Mouse (Mus musculus): ENCODE measurements around the gene Acsf3. TPM values are rescaled to one million over a fixed set of nuclear protein-coding genes. Genes with fewer than 3 reads are reported as not detected.

Gene Acsf3
- total RNA-seq (2012; rRNA removed) (17.8 and 19.4 TPM in 2 replicates), polyA plus RNA-seq (2012; ENCODE audit: insufficient read depth in 1 of 2, insufficient read length in 2 of 2, low read depth in 1 of 2, low replicate concordance in 2 of 2, missing spikeins in 1 of 2) (10 to 100 TPM in 1 of 2 experiments, not detected in 1; 37.2 TPM)

DNA sequence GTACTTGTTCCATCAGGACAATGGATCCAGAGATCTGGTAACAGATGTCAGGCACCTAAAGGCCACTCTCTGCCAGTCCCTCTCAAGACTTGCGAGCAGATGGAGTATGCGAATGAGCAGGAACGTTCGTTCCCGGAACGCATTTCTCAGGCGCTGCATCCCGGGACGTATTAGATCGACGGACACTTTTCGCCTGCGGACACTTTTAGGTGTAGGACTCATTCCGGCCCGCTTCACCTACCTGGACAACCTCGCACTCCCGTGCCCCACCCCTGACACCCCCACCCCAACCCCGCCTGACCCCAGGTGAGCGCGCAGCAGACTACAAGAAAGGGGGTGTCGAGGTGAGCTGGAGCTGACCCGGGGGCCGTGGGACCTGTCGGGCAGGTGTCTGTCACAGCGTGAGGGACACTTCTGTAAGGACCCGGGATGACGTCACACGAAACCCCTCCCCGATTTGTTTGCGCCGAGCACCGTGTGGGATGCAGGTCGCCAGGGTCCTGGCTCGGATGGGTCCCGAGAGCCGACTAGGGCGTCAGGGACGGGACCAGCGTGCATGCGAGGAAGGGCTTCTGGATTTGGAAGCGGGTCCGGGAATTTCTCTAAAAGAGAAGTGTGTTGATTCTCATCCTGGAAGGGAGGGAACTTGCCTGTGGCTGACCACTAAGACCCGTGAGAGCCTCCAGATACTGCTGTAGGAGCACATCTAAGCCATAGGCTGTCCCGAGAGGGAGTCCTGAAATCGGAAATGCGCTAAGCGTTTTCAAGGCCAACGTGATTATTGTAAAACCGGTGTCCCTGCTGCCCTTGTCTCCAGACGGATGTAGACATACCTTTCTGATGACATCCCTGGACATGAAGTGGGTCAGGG lies at the start of gene Acsf3:
Acsf3 (plus strand) TSS at position 202 of the 871 bp plus-strand sequence.
- Histone ChIP-seq H3K27ac (ENCODE audit: control insufficient read depth, low read depth, low read length) (no peak within 1 kb of the TSS), H3K79me2 (ENCODE audit: control insufficient read depth, insufficient read depth, low read length, poor library complexity) (peaks cover 4% of the 10 kb centered on the region), H3K36me3 (ENCODE audit: control insufficient read depth in 1 of 2, insufficient read depth in 2 of 2, low read length in 2 of 2) (peaks cover 0 to 2% of the 10 kb centered on the region in 2 experiments; a peak in 1 of 4 replicates), H3K27me3 (ENCODE audit: control insufficient read depth in 1 of 2, insufficient read depth in 2 of 2, low read length in 2 of 2) (no peaks in the 10 kb centered on the region), H3K4me1 (ENCODE audit: control insufficient read depth in 1 of 2, insufficient read depth in 2 of 2, low read length in 2 of 2) (peaks cover 0 to 20% of the 10 kb centered on the region in 2 experiments), H3K9ac (ENCODE audit: control insufficient read depth, low read depth, low read length, poor library complexity, severe bottlenecking) (peak within 1 kb of the TSS; percentile 73), H3K4me3 (ENCODE audit: control insufficient read depth in 1 of 2, insufficient read depth in 1 of 2, low read depth in 2 of 2, low read length in 2 of 2) (peak within 1 kb of the TSS; percentile 77 to 79), H3K9me3 (replicated peaks; ENCODE audit: insufficient read depth, low read length) (no peaks in the 10 kb centered on the region)
- DNase-seq (ENCODE audit: low read depth, low spot score): peak; percentile 89
- TF ChIP-seq USF2 (IDR thresholded peaks at IDR 0.05; ENCODE audit: borderline replicate concordance in 1 of 2, insufficient read depth in 1 of 2, low read depth in 1 of 2, low read length in 2 of 2) (no peak), SIN3A (IDR thresholded peaks at IDR 0.05; ENCODE audit: low read length) (peak; percentile 87), POLR2AphosphoS2 (IDR thresholded peaks at IDR 0.05; ENCODE audit: low read length) (no peak), CHD2 (IDR thresholded peaks at IDR 0.05; ENCODE audit: low read length) (no peak), NELFE (IDR thresholded peaks at IDR 0.05; ENCODE audit: low read depth, low read length) (peak; percentile 41), POLR2A (IDR thresholded peaks at IDR 0.05; ENCODE audit: control insufficient read depth in 1 of 2, insufficient read depth in 1 of 2, low read depth in 1 of 2, low read length in 2 of 2, poor library complexity in 1 of 2) (peak; percentile 51 to 60; a peak in 3 of 4 replicates), UBTF (IDR thresholded peaks at IDR 0.05; ENCODE audit: borderline replicate concordance, insufficient read depth, low read depth, low read length) (no peak), JUND (IDR thresholded peaks at IDR 0.05; ENCODE audit: low read depth, low read length) (peak; percentile 71; the same call in 1 of the 2 replicates), TCF12 (IDR thresholded peaks at IDR 0.05; ENCODE audit: low read depth, low read length) (peak; percentile 83), ETS1 (IDR thresholded peaks at IDR 0.05; ENCODE audit: low read depth, low read length) (peak; percentile 67), TBP (IDR thresholded peaks at IDR 0.05; ENCODE audit: low read depth, low read length) (peak; percentile 95), CTCF (IDR thresholded peaks at IDR 0.05 in 2 of 3, conservative IDR thresholded peaks at IDR 0.05 in 1 of 3; ENCODE audit: control insufficient read depth in 1 of 3, insufficient read depth in 1 of 3, low read depth in 2 of 3, low read length in 3 of 3, poor library complexity in 1 of 3, severe bottlenecking in 1 of 3) (no peak), MAZ (IDR thresholded peaks at IDR 0.05; ENCODE audit: low read depth, low read length) (peak; percentile 90; the same call in 1 of the 2 replicates), GATA1 (IDR thresholded peaks at IDR 0.05; ENCODE audit: low read depth, low read length) (0 out of 2 replicates have a peak, but pooled peaks have one; percentile 14), TAL1 (IDR thresholded peaks at IDR 0.05; ENCODE audit: low read length) (no peak), RCOR1 (IDR thresholded peaks at IDR 0.05; ENCODE audit: low read depth, low read length) (no peak), EP300 (IDR thresholded peaks at IDR 0.05; ENCODE audit: low read depth in 1 of 2, low read length in 2 of 2) (peak in 1 of 2 experiments; percentile 41; a peak in 1 of 4 replicates), ZMIZ1 (IDR thresholded peaks at IDR 0.05; ENCODE audit: low read depth, low read length) (no peak), MYB (IDR thresholded peaks at IDR 0.05; ENCODE audit: low read depth, low read length) (no peak), BHLHE40 (IDR thresholded peaks at IDR 0.05; ENCODE audit: borderline replicate concordance, low read depth, low read length) (no peak), KAT2A (conservative IDR thresholded peaks at IDR 0.05; ENCODE audit: low read depth, low read length) (peak; percentile 66), HCFC1 (IDR thresholded peaks at IDR 0.05; ENCODE audit: low read depth, low read length) (peak; percentile 94), USF1 (IDR thresholded peaks at IDR 0.05; ENCODE audit: low read depth, low read length) (no peak), ELF1 (IDR thresholded peaks at IDR 0.05; ENCODE audit: low read depth, low read length) (peak; percentile 51; the same call in 1 of the 2 replicates), NRF1 (IDR thresholded peaks at IDR 0.05; ENCODE audit: insufficient read depth, low read depth, low read length, poor library complexity, severe bottlenecking) (no peak), ZKSCAN1 (IDR thresholded peaks at IDR 0.05; ENCODE audit: low read depth, low read length) (no peak), ZC3H11A (IDR thresholded peaks at IDR 0.05; ENCODE audit: low read depth, low read length) (no peak), MAX (IDR thresholded peaks at IDR 0.05; ENCODE audit: low read length) (peak; percentile 76), ZNF384 (IDR thresholded peaks at IDR 0.05; ENCODE audit: low read depth, low read length) (no peak), GABPA (IDR thresholded peaks at IDR 0.05; ENCODE audit: low read depth, low read length) (no peak), MYC (IDR thresholded peaks at IDR 0.05; ENCODE audit: low read depth, low read length) (0 out of 2 replicates have a peak, but pooled peaks have one; percentile 51), SMC3 (IDR thresholded peaks at IDR 0.05; ENCODE audit: low read depth, low read length) (no peak; the same call in none of the 2 replicates), POLR2AphosphoS5 (IDR thresholded peaks at IDR 0.05; ENCODE audit: borderline replicate concordance, low read depth, low read length) (no peak), RAD21 (IDR thresholded peaks at IDR 0.05; ENCODE audit: low read depth, low read length) (no peak)

Data from MEL (cell line).